Mouse (Mus musculus) regulatory T cell (primary cell): ENCODE results near the gene Nsfl1c.
"Not testable (repeated sequence)": the region's sequence is repeated elsewhere in the genome, so short reads cannot be mapped to it uniquely, and the experiment has no call there.

Source experiments
- in situ Hi-C: fragments of 300-600 bp; cut with MboI, MseI; formaldehyde crosslinking; loops from one replicate; pipeline ENCODE4 v1.15.1; 2025; ENCODE audit warnings: high pct_unique_total_duplicates

The Nsfl1c gene

DNA sequence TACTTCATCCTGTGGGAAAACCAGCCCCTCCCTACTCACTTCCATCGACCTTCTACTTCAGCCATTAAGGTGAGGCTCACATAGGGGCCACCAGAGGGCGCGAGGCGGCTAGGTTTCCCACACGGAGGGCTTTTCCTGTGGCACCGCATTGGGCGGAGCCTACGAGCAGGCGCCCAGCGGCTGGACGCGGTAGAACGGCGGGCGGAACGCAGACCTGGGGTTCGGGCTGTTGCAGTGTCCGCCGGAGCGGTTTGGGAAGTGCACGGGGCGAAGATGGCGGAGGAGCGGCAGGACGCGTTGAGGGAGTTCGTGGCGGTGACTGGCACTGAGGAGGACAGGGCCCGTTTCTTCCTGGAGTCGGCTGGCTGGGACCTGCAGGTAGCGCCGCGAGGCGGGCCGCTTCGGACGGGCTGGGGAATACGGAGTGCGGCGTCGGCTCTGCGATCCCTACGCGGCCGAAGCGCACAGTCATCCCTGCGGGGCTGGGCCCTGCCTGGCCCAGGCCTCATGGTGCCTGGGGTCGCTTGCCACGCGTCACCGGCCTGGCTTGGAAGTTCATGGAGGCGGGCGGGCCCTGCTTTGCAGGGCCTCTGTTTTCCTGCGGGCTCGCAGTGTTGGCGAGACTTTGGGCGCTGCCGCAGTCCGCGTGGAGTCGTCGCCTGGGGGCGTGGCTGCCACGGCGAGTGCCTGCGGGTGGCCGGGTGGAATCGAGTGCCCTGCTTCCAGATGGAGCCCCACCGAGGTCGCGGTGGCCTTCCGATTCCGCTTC, at the start of gene Nsfl1c:
TSS of gene Nsfl1c (plus strand) at position 148 of the 769 bp plus-strand sequence.
- in situ Hi-C loops: loop anchor here (5.0 to 10.0 kb wide), 2 partner anchors 88 to 251 kb away; partner anchors contain the start of gene Psmf1

DNA sequence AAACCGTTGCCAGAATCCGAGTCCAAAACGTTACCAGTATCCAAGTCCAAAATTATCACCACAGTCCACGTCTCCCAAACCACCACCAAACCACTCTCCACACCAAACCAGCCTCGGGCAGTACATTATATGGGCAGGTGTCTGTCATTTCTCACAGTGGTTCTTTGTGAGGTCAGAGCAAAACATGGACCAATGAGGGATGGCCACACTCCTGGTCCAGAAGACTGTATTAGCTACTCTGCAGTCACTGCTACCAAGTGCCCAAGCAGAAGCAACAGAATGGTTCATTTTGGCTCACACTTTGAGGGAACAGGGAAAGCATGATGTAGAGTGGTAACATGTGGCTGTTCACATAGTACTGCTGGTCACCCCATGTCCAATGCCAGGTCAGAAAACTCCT, 17.9 kb upstream of the Nsfl1c start, which contains the start of gene 4921509C19Rik:
TSS of gene 4921509C19Rik (minus strand) at position 101 of the 400 bp plus-strand sequence.
- in situ Hi-C loops: not testable (repeated sequence)

DNA sequence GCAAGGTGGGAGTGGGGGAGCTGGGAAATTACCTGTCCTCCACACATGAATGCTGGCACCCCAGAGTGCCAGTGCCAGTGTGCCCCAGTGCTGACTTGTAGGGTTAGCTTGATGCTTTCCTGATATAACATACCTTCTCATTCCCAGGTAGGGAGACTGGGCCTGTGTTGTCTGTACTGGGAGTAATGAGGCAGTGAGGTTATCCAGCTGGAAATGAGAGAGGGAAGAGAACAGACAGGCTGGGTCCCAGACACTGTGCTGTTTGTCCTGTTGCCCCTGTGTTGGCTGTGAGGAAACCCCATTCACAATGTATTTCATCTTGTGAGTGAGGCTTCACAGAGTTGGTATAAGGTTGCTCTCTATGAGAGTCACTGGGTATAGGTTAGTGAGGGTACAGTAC, 7.5 kb upstream of the Nsfl1c start:
- in situ Hi-C loops: loop anchor here (10.0 kb wide), 1 partner anchor 198 kb away; no protein-coding TSS in a partner anchor

DNA sequence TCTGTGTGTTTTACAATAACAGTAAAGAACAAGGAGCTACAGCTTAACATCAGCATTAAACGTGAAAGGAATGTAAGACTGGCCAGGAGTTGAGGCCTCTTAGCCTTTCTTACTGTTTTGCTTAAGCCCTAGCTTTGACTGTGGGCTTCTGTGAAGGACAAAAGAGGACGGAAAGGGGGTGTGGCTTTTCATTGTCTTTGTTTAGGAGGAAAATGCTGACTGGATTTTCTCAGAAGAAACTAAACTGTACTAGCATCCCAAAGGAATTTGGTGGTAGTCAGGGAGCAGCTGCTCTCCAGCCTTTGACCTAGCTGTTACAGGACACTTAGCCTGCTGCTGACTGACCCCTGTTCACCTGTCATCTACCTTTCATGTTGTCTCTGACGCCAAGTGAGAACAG, 4.4 kb downstream of the Nsfl1c start:
- in situ Hi-C loops: loop anchor here (5.0 to 10.0 kb wide), 2 partner anchors 49 to 246 kb away; partner anchors contain the start of gene Psmf1

DNA sequence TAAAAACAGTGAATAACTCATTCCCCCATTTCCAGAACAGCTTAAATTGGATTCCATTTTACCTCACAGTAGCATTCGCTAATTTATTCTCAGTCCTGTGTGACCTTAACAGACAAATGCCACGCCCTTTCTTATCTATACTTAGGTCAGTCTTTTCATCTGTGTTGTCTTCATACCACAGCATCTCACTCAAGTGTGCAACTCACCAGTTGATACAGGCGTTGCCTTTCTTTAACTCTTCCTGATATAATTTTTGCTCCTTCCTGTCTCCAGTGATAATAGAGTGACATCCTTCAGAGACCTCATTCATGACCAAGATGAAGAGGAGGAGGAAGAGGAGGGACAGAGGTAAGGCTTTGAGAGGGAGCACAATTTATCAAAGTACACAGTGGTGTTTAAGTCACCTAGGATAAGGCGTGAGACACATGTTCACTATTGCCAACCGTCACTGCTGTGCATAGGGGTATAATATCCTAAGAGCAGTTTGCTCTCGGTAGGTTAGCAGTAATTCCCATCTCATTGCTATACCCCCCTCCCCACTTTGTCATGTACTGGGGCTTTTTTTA, 6.5 kb downstream of the Nsfl1c start:
- in situ Hi-C loops: no loop called here

DNA sequence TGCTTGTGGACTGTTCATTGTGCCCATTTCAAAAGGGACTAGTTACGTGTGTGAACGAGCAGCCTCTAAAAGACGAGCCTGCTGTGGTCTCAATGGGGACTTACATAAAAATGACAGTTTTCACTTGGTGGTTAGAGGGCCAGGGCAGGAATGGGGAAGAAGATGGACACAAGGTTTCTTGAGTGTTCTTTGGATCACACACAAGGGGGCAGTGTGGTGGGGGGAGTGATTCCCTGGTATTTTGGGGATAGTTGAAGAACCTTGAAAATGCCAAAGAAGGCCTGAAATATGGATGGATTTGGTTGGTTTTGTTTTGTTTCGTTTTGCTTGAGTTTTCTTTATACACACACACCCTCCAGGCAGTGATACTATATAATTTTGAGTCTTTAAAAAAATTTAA, 10.2 kb downstream of the Nsfl1c start:
- in situ Hi-C loops: no loop called here

DNA sequence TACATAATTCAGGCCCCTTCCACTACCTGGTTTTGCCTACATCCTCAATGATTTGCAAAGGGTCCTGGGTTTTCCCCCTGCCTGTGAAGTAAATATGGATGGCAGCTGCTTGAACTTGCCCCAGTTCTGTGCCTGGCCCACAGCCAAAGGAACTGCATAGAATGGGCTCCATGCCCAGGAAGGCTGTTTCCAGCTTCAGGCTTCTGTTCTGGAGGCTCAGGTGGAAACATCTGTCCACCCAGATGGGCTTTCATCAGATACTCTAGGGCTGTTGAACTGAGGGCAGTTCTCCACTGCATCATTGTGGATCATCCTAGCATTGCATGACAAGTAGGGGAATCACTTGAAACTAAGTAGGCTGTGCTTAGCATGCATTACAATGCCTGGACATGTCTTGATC, 18.2 kb downstream of the Nsfl1c start:
- in situ Hi-C loops: no loop called here

DNA sequence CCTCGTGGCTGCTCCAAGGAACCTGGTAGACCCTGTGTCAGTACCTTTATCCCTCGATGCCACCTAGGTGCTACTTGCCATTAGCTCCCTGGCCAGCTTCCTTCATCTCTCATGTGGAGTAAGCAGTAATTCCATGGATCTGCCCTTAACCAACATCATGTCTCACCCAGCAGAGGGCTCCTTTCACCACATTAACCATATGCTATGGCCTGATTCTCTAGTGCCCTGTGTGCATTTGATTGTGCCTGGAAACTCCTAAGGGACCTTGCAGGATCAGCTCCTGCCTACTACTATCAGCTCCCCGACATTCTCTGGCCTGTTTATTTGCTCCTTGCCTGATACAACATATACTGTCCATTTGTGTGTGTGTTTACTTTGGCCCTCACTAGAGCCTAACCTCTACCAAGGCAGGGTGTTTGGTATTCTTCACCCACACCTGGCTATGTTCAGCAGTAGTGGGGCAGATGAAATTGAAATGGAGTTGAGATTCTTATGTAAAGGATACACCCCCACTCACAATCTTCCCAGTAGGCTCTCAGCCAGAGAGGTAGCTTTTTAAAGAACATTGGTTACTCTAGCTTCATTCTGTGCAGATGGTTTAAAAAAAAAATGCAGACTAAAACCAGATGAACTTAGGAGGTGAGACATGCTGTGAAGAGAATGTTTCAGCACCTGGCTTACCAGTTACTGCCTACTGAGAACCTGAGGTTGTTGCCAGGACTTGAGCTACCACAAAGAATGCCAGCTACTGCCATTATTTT, 19.7 kb downstream of the Nsfl1c start:
- in situ Hi-C loops: no loop called here

DNA sequence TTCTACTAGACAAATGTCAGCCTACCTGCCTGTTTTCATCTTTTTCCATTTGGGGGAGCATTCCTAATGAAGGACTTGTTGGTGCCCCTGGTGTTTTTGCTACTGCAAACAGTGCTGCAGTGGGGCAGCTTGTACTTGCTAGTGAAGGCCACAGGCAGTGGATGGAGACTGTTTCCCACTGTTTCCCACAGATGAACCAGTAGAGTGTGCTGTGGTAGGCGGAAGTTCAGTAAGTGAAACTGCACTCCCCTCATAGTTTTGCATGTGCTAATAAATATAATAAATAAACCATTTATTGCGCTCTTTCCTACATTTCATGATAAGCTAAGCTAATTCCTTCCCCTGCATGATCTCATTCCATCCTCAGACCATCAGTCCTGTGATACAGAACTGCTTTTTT, 25.0 kb downstream of the Nsfl1c start:
- in situ Hi-C loops: no loop called here

DNA sequence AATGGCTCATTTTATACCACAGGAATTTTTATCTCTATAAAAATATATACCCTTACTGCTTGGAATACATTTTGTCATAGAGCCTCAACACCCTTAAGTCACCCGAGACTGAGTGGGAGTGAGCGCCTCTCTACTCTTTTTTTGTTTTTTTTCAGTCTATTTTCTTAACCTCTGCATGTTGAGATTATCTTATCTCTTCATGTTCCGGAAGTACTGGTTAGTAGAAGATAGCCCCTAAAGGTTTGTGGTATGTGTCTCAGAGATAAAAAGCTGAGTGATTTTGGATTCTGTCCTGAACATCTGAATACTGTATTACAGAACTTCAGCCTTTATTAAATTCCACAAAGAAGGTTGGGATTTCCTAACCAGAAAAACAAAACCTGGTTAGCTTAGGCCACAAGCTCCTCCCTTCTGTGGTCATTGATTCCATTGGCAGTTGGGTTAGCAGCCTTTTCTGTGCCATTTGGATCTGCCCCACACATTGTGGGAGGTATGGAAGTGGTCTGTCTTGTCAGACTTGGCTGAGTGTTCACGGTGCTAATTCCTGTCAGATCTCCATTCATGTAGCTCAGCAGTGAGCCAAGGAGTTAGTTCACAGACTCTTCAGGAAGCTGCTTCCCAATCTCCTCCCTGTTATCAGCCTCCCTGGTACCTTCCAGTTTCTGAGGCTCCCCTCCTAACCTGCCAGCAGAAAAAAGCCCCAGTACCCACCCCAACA, 30.5 kb downstream of the Nsfl1c start:
- in situ Hi-C loops: loop anchor here (25.0 kb wide), 2 partner anchors 713 to 862 kb away; partner anchors contain the start of genes Acss1 and Csnk2a1

DNA sequence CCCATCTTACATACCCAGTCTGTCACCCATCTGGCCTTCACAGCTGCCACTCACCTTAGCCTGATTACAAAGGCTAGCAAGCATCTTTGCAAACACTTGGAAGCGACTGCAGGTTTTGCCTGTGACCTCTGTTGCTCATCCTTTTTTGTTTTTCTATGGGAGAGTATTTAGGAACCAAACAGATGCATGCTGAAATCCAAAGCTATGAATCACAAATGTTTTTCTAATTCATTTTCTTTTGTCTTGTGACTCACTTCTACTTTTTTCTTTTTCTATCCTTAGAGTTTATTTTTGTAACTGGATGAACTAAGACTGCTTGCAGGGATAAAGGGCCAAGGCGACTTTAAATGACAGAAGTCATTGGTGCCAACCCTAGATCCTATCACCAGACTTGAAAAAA, 31.5 kb downstream of the Nsfl1c start:
- in situ Hi-C loops: loop anchor here (25.0 kb wide), 2 partner anchors 712 to 863 kb away; partner anchors contain the start of genes Acss1 and Csnk2a1

DNA sequence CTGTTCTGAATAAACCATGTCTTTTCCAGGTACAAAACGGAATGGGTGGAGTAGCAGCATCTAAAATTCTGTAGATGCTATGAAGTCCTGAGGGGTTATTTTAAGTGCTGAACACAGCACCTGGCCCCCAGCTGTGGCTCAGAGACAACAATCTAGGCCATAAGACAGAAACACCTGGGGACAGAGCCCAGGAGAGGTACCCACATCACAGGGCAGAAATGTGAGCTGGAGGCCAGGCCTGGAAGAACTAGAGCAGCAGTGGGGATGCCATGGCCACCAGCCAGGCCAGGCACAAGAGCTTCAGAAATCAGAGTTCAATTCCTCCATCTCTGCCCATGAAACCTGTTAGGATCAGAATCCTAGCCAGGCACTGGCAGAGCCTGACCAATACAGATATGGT, 34.1 kb downstream of the Nsfl1c start:
- in situ Hi-C loops: loop anchor here (25.0 kb wide), 2 partner anchors 709 to 866 kb away; partner anchors contain the start of genes Acss1 and Csnk2a1

DNA sequence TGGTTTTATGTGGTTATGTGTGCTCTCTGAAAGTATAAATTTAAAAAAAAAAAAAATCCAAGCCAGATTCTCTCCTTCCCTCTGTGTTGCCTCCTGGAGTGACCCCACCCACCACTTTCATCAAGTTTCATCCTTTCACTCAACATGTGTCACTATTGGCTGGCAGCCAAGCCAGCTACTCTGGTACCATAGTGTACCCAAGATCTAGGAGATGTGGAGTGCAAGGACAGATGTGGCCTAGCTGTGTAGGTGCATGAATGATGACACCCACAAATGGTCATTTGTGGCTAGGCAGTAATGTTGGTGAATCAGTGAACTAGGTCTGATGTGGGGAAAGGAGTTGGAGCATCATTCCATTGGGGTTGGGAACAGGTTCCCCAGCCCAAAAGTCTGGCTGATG, 35.2 kb downstream of the Nsfl1c start:
- in situ Hi-C loops: loop anchor here (25.0 kb wide), 2 partner anchors 708 to 867 kb away; partner anchors contain the start of genes Acss1 and Csnk2a1

DNA sequence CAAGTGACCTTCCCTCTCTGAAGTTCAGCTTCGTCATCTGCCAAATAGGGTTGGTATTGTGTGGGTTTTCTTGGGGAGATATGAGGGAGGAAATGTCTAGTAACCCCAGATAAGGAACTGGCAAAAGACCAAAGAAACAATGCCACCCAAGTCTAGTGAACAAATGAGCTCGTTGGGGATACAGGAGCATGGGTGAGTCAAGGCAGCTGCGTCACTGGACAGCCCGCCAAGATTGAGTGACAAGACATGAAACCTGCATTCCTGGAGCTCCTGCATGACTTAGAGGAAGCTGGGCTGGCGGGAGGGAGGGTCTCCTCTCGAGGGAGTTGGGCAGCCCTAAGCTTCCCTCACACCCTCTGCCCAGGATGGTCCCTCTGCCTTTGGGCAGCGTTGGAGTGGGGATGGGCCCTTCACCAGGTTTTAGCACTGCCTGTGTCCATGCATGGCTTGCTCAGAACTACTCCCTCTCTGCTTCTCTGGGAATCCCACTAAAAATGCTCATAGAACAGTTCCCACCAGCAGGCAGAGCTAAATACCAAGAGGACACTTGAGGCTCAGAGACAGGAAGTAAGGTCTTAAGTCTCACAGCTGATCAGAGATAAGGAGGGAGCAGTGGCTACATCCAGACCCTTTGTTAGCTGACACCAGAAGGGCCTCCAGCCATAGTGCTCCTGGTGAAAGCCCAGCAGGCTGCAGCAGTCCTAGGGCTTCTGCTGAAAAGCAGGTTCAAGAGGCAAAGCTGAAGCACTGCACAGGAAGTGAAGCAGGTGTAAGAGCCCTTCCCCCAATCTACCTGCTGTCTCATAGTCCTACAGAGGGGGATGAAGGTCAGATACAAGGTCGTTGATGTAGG, 36.6 kb downstream of the Nsfl1c start:
- in situ Hi-C loops: loop anchor here (25.0 kb wide), 2 partner anchors 707 to 868 kb away; partner anchors contain the start of genes Acss1 and Csnk2a1

DNA sequence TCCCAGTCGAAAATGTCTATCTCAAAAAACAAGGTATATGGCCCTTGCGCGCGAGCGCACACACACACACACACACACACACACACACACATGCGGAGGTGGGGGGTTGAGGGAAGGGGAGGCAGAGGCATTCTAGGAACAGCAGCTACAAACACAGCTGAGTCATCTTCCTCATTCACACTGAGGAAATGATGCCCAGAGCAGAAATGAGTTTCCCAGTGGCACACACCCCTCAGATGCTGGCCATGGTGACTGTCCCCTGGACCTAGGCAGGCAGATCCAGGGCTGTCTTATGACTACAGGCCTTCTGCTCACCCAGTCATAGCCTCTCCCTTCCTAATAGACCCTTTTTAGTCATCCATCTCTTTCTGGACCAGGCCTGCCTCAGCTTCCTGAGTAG, 39.6 kb downstream of the Nsfl1c start:
- in situ Hi-C loops: loop anchor here (25.0 kb wide), 2 partner anchors 704 to 871 kb away; partner anchors contain the start of genes Acss1 and Csnk2a1

DNA sequence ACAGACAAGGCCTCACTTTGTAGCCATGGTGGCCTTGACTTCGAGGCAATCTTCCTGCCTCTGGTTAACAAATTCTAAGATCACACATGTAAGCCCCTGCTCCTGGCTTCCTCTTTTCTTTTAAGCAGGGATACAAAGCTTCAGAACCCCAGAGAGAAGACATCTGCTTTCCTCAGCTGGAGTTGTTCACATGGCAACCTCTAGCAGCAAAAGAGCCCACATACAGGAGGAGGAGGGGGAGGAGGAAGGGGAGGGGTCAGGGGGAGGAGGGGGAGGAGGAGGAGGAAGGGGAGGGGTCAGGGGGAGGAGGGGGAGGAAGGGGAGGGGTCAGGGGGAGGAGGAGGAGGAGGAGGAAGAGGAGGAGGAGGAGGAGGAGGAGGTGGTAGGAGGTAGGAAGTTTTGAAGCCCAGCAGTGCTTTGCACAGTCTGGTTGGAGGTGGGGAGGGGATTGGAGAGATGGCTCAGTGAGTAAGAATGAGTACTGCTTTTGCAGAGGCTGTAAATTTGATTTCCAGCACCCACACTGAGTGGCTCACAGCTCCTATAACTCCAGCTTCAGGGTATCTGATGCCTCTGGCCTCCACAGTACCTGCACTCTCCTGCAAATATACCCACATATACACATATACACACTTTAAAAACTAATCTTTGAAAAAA, 42.1 kb downstream of the Nsfl1c start:
- in situ Hi-C loops: loop anchor here (25.0 kb wide), 2 partner anchors 701 to 874 kb away; partner anchors contain the start of genes Acss1 and Csnk2a1

DNA sequence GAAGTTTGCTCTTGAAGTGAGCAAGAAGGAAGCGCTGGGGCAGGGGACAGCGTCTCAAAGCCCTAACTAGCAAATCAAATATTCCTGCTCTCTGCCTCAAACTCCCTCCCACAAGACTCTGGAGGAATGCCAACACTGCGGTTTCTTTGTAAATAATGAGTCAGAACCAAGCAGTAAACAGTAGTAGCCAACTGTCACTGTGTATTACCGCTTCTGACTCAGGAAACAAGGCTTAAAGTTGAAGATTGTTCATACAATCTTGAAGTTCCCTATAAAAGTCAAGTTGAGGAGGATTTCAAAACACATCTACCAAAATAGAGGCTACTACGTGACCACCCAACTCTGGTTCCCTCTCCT, 42.6 kb downstream of the Nsfl1c start:
- in situ Hi-C loops: loop anchor here (25.0 kb wide), 2 partner anchors 701 to 874 kb away; partner anchors contain the start of genes Acss1 and Csnk2a1

DNA sequence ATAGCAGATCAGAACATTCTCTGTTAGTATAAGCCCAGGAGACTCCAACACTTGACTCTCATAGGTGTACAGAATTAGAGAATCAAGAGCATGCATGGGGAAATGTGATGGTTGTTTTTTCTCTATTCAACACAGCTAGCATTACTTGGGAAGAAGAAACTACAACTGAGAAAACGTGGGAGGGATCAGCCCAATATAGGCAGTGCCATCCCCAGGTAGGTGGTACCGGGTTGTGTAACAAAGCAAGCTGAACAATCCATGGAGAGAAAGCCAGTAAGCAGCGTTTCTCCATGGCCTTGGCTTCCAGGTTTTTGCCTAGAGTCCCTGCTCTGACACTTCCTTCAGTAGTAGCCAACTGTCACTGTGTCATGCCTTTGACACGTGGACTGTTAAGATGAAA, 44.7 kb downstream of the Nsfl1c start:
- in situ Hi-C loops: loop anchor here (25.0 kb wide), 2 partner anchors 699 to 876 kb away; partner anchors contain the start of genes Acss1 and Csnk2a1
